Mouse (Mus musculus): ENCODE data around the gene Polr2e. TPM values are rescaled to one million over a fixed set of nuclear protein-coding genes. Genes with fewer than 3 reads are reported as not detected.

The Polr2e gene
- polyA plus RNA-seq, 1 experiment from 2014 or later = 241 TPM

- 8% methylated on average over 27 of the region's 27 CpGs for WGBS
- Histone ChIP-seq H3K4me3 (replicated peaks) (peak overlapping the region; percentile 76), H3K27ac (peak overlapping the region; percentile 90), H3K27me3 (0 out of 2 replicates have a peak, but pooled peaks cover 3% of the 10 kb centered on the region), H3K9me3 (0 out of 2 replicates have a peak, but pooled peaks cover 12% of the 10 kb centered on the region), H3K4me1 (replicated peaks) (peaks cover 50% of the 10 kb centered on the region), H3K9ac (replicated peaks) (peak overlapping the region; percentile 78), H3K36me3 (peaks cover 24% of the 10 kb centered on the region), H3K4me2 (peak overlapping the region; percentile 94)
- no peak for ATAC-seq (ENCODE audit: insufficient number of reproducible peaks, insufficient read depth, low FRiP score, low TSS enrichment, low read depth)
Observed at GRCm38 (mm10) chr10:79987771-79988505, 51.7 kb downstream of the Polr2e start.

- no peak overlapping the region for H3K9ac ChIP-seq (replicated peaks)
- H3K9me3 ChIP-seq = 0 out of 2 replicates have a peak, but pooled peaks cover 12% of the 10 kb centered on the region
- peaks cover 14% of the 10 kb centered on the region for H3K36me3 ChIP-seq
- H3K4me2 ChIP-seq = peak overlapping the region; percentile 94
- H3K4me1 ChIP-seq (replicated peaks) = peaks cover 57% of the 10 kb centered on the region
- ATAC-seq (ENCODE audit: insufficient number of reproducible peaks, insufficient read depth, low FRiP score, low TSS enrichment, low read depth) = no peak
- 4% methylated on average over 11 of the region's 11 CpGs for WGBS
- H3K4me3 ChIP-seq (replicated peaks) = 0 out of 2 replicates have a peak overlapping the region, but pooled peaks have one; percentile 76
- 0 out of 2 replicates have a peak, but pooled peaks cover 3% of the 10 kb centered on the region for H3K27me3 ChIP-seq
- H3K27ac ChIP-seq = peak overlapping the region; percentile 90
Observed at GRCm38 (mm10) chr10:79986963-79987362, 52.6 kb downstream of the Polr2e start.

GRCm38 (mm10) chr10:79986232-79986878 is 53.2 kb downstream of the Polr2e start:
- H3K4me2 ChIP-seq = peak overlapping the region; percentile 94
- H3K36me3 ChIP-seq = peaks cover 8% of the 10 kb centered on the region
- no peak for ATAC-seq (ENCODE audit: insufficient number of reproducible peaks, insufficient read depth, low FRiP score, low TSS enrichment, low read depth)
- WGBS = 44% methylated on average over 6 of the region's 6 CpGs
- H3K9me3 ChIP-seq = 0 out of 2 replicates have a peak, but pooled peaks cover 7% of the 10 kb centered on the region
- peak overlapping the region; percentile 40; the same call in 1 of the 2 replicates for H3K9ac ChIP-seq (replicated peaks)
- 0 out of 2 replicates have a peak, but pooled peaks cover 3% of the 10 kb centered on the region for H3K27me3 ChIP-seq
- H3K4me1 ChIP-seq (replicated peaks) = peaks cover 61% of the 10 kb centered on the region
- peak overlapping the region; percentile 93; the same call in 1 of the 2 replicates for H3K27ac ChIP-seq
- H3K4me3 ChIP-seq (replicated peaks) = peak overlapping the region; percentile 76

Other genes starting within 250 kb of the Polr2e start
- gene Prss57, start 248.8 kb downstream of the Polr2e start, polyA plus RNA-seq (2016; fragmentation: Nextera tagmentation; extraction: Ambion mirVana) = not detected in 2 replicates
- gene Palm, start 246.2 kb downstream of the Polr2e start, polyA plus RNA-seq (2016; fragmentation: Nextera tagmentation; extraction: Ambion mirVana) = 121 TPM in 2 replicates
- gene Misp, start 218.8 kb downstream of the Polr2e start, polyA plus RNA-seq (2016; fragmentation: Nextera tagmentation; extraction: Ambion mirVana) = 0.28 and 0.67 TPM in 2 replicates
- 373 and 403 TPM in 2 replicates for gene Ptbp1, start 185.4 kb downstream of the Polr2e start, polyA plus RNA-seq (2016; fragmentation: Nextera tagmentation; extraction: Ambion mirVana)
- gene Prtn3, start 165.3 kb downstream of the Polr2e start, polyA plus RNA-seq (2016; fragmentation: Nextera tagmentation; extraction: Ambion mirVana) = 15.1 and 15.3 TPM in 2 replicates
- 157 and 162 TPM in 2 replicates for gene Plppr3, start 165.2 kb downstream of the Polr2e start, polyA plus RNA-seq (2016; fragmentation: Nextera tagmentation; extraction: Ambion mirVana)
- gene Elane, start 153.5 kb downstream of the Polr2e start, polyA plus RNA-seq (2016; fragmentation: Nextera tagmentation; extraction: Ambion mirVana) = not detected in 2 replicates
- not detected in 2 replicates for gene Cfd, start 148.9 kb downstream of the Polr2e start, polyA plus RNA-seq (2016; fragmentation: Nextera tagmentation; extraction: Ambion mirVana)
- gene Med16, start 130.9 kb downstream of the Polr2e start, polyA plus RNA-seq (2016; fragmentation: Nextera tagmentation; extraction: Ambion mirVana) = 50.8 and 53.7 TPM in 2 replicates
- gene Gm26602, start 128.9 kb downstream of the Polr2e start, polyA plus RNA-seq (2016; fragmentation: Nextera tagmentation; extraction: Ambion mirVana) = 5.5 and 21.1 TPM in 2 replicates
- 1.1 and 1.2 TPM in 2 replicates for gene Kiss1r, start 122.8 kb downstream of the Polr2e start, polyA plus RNA-seq (2016; fragmentation: Nextera tagmentation; extraction: Ambion mirVana)
- 149 and 161 TPM in 2 replicates for gene R3hdm4, start 118.6 kb downstream of the Polr2e start, polyA plus RNA-seq (2016; fragmentation: Nextera tagmentation; extraction: Ambion mirVana)
- gene Arid3a, start 112.8 kb downstream of the Polr2e start, polyA plus RNA-seq (2016; fragmentation: Nextera tagmentation; extraction: Ambion mirVana) = 8.4 and 8.6 TPM in 2 replicates
- gene Wdr18, start 79.6 kb downstream of the Polr2e start, polyA plus RNA-seq (2016; fragmentation: Nextera tagmentation; extraction: Ambion mirVana) = 120 and 122 TPM in 2 replicates
- 0.54 and 0.68 TPM in 2 replicates for gene Grin3b, start 69.1 kb downstream of the Polr2e start, polyA plus RNA-seq (2016; fragmentation: Nextera tagmentation; extraction: Ambion mirVana)
- gene Tmem259, start 55.5 kb downstream of the Polr2e start, polyA plus RNA-seq (2016; fragmentation: Nextera tagmentation; extraction: Ambion mirVana) = 20.7 and 22.5 TPM in 2 replicates
- 216 and 240 TPM in 2 replicates for gene Cnn2, start 51.2 kb downstream of the Polr2e start, polyA plus RNA-seq (2016; fragmentation: Nextera tagmentation; extraction: Ambion mirVana)
- 2.1 and 2.3 TPM in 2 replicates for gene Abca7, start 43.3 kb downstream of the Polr2e start, polyA plus RNA-seq (2016; fragmentation: Nextera tagmentation; extraction: Ambion mirVana)
- 12.5 and 12.6 TPM in 2 replicates for gene Arhgap45, start 23.1 kb downstream of the Polr2e start, polyA plus RNA-seq (2016; fragmentation: Nextera tagmentation; extraction: Ambion mirVana)
- gene Gpx4, start 7.4 kb upstream of the Polr2e start, polyA plus RNA-seq (2016; fragmentation: Nextera tagmentation; extraction: Ambion mirVana) = 463 and 494 TPM in 2 replicates
- gene Sbno2, start 65.8 kb upstream of the Polr2e start, polyA plus RNA-seq (2016; fragmentation: Nextera tagmentation; extraction: Ambion mirVana) = 13.9 and 14.4 TPM in 2 replicates
- gene Stk11, start 76.0 kb upstream of the Polr2e start, polyA plus RNA-seq (2016; fragmentation: Nextera tagmentation; extraction: Ambion mirVana) = 16.1 and 18.1 TPM in 2 replicates
- gene Atp5d, start 98.8 kb upstream of the Polr2e start, polyA plus RNA-seq (2016; fragmentation: Nextera tagmentation; extraction: Ambion mirVana) = 460 and 465 TPM in 2 replicates
- gene Cbarp, start 101.0 kb upstream of the Polr2e start, polyA plus RNA-seq (2016; fragmentation: Nextera tagmentation; extraction: Ambion mirVana) = 4.9 and 5.6 TPM in 2 replicates
- gene Midn, start 108.5 kb upstream of the Polr2e start, polyA plus RNA-seq (2016; fragmentation: Nextera tagmentation; extraction: Ambion mirVana) = 30.6 and 38.0 TPM in 2 replicates
- gene Cirbp, start 126.2 kb upstream of the Polr2e start, polyA plus RNA-seq (2016; fragmentation: Nextera tagmentation; extraction: Ambion mirVana) = 166 and 175 TPM in 2 replicates
- gene 1600002K03Rik, start 133.1 kb upstream of the Polr2e start, polyA plus RNA-seq (2016; fragmentation: Nextera tagmentation; extraction: Ambion mirVana) = 9.1 and 9.5 TPM in 2 replicates
- 60.3 and 62.2 TPM in 2 replicates for gene Efna2, start 139.7 kb upstream of the Polr2e start, polyA plus RNA-seq (2016; fragmentation: Nextera tagmentation; extraction: Ambion mirVana)
- gene Mum1, start 186.6 kb upstream of the Polr2e start, polyA plus RNA-seq (2016; fragmentation: Nextera tagmentation; extraction: Ambion mirVana) = 103 and 112 TPM in 2 replicates
- gene Ndufs7, start 209.3 kb upstream of the Polr2e start, polyA plus RNA-seq (2016; fragmentation: Nextera tagmentation; extraction: Ambion mirVana) = 258 and 278 TPM in 2 replicates
- gene Gamt, start 221.2 kb upstream of the Polr2e start, polyA plus RNA-seq (2016; fragmentation: Nextera tagmentation; extraction: Ambion mirVana) = 30.7 and 31.9 TPM in 2 replicates
- gene Dazap1, start 221.7 kb upstream of the Polr2e start, polyA plus RNA-seq (2016; fragmentation: Nextera tagmentation; extraction: Ambion mirVana) = 69.1 and 71.0 TPM in 2 replicates

Data from limb, embryonic 12.5 days (tissue).